Comparison of ENCODE assay signal across 1 mouse cellular context in genomic region chr7:3666921-3667391, GRCm38 (mm10).
A peak's percentile ranks its signal among the peaks of the same experiment; 100 is the strongest.
TF ChIP-seq lines count a peak whose summit lies in the region.

No protein-coding gene starts in this region.

TF ChIP-seq in MEL, 35 proteins besides CTCF, POLR2A, EP300 and RAD21:
- TF ChIP-seq NELFE (IDR thresholded peaks at IDR 0.05; ENCODE audit: low read depth, low read length), result peak; percentile 63
- TF ChIP-seq CHD2 (IDR thresholded peaks at IDR 0.05; ENCODE audit: low read length), result no peak
- no peak for TF ChIP-seq ZKSCAN1 (IDR thresholded peaks at IDR 0.05; ENCODE audit: low read depth, low read length)
- peak; percentile 72; the same call in 1 of the 2 replicates for TF ChIP-seq TBP (IDR thresholded peaks at IDR 0.05; ENCODE audit: low read depth, low read length)
- no peak for TF ChIP-seq KAT2A (conservative IDR thresholded peaks at IDR 0.05; ENCODE audit: low read depth, low read length)
- TF ChIP-seq POLR2AphosphoS5 (IDR thresholded peaks at IDR 0.05; ENCODE audit: borderline replicate concordance, low read depth, low read length), result no peak
- peak; percentile 17 for TF ChIP-seq MXI1 (IDR thresholded peaks at IDR 0.05; ENCODE audit: low read depth, low read length)
- no peak for TF ChIP-seq GABPA (IDR thresholded peaks at IDR 0.05; ENCODE audit: low read depth, low read length)
- TF ChIP-seq ZMIZ1 (IDR thresholded peaks at IDR 0.05; ENCODE audit: low read depth, low read length), result 0 out of 2 replicates have a peak, but pooled peaks have one; percentile 39
- no peak; the same call in 1 of the 2 replicates for TF ChIP-seq SMC3 (IDR thresholded peaks at IDR 0.05; ENCODE audit: low read depth, low read length)
- TF ChIP-seq JUND (IDR thresholded peaks at IDR 0.05; ENCODE audit: low read depth, low read length), result no peak
- peak; percentile 76 for TF ChIP-seq GATA1 (IDR thresholded peaks at IDR 0.05; ENCODE audit: low read depth, low read length)
- TF ChIP-seq UBTF (IDR thresholded peaks at IDR 0.05; ENCODE audit: borderline replicate concordance, insufficient read depth, low read depth, low read length), result no peak
- TF ChIP-seq ETS1 (IDR thresholded peaks at IDR 0.05; ENCODE audit: low read depth, low read length), result 0 out of 2 replicates have a peak, but pooled peaks have one; percentile 8
- TF ChIP-seq ZNF384 (IDR thresholded peaks at IDR 0.05; ENCODE audit: low read depth, low read length), result no peak
- 0 out of 2 replicates have a peak, but pooled peaks have one; percentile 15 for TF ChIP-seq ELF1 (IDR thresholded peaks at IDR 0.05; ENCODE audit: low read depth, low read length)
- TF ChIP-seq MAFK (IDR thresholded peaks at IDR 0.05; ENCODE audit: borderline replicate concordance, low read depth, low read length), result no peak
- TF ChIP-seq USF1 (IDR thresholded peaks at IDR 0.05; ENCODE audit: low read depth, low read length), result no peak
- no peak; the same call in 1 of the 2 replicates for TF ChIP-seq MAX (IDR thresholded peaks at IDR 0.05; ENCODE audit: low read length)
- TF ChIP-seq BHLHE40 (IDR thresholded peaks at IDR 0.05; ENCODE audit: borderline replicate concordance, low read depth, low read length), result no peak
- no peak for TF ChIP-seq MYB (IDR thresholded peaks at IDR 0.05; ENCODE audit: low read depth, low read length)
- no peak for TF ChIP-seq MEF2A (IDR thresholded peaks at IDR 0.05; ENCODE audit: extremely low read depth, insufficient replicate concordance, low read depth, low read length, poor library complexity, severe bottlenecking)
- TF ChIP-seq E2F4 (IDR thresholded peaks at IDR 0.05; ENCODE audit: borderline replicate concordance, low read depth, low read length), result no peak
- peak; percentile 45 for TF ChIP-seq SIN3A (IDR thresholded peaks at IDR 0.05; ENCODE audit: low read length)
- TF ChIP-seq TCF12 (IDR thresholded peaks at IDR 0.05; ENCODE audit: low read depth, low read length), result no peak
- no peak; the same call in 1 of the 2 replicates for TF ChIP-seq MAZ (IDR thresholded peaks at IDR 0.05; ENCODE audit: low read depth, low read length)
- no peak; the same call in 1 of the 2 replicates for TF ChIP-seq CHD1 (IDR thresholded peaks at IDR 0.05; ENCODE audit: low read depth, low read length)
- TF ChIP-seq POLR2AphosphoS2 (IDR thresholded peaks at IDR 0.05; ENCODE audit: low read length), result peak; percentile 58; the same call in 1 of the 2 replicates
- TF ChIP-seq TAL1 (IDR thresholded peaks at IDR 0.05; ENCODE audit: low read length), result no peak
- 0 out of 2 replicates have a peak, but pooled peaks have one; percentile 42 for TF ChIP-seq MYC (IDR thresholded peaks at IDR 0.05; ENCODE audit: low read depth, low read length)
- no peak for TF ChIP-seq RCOR1 (IDR thresholded peaks at IDR 0.05; ENCODE audit: low read depth, low read length)
- no peak for TF ChIP-seq ZC3H11A (IDR thresholded peaks at IDR 0.05; ENCODE audit: low read depth, low read length)
- TF ChIP-seq HCFC1 (IDR thresholded peaks at IDR 0.05; ENCODE audit: low read depth, low read length), result peak; percentile 42; the same call in 1 of the 2 replicates
- no peak for TF ChIP-seq USF2 (IDR thresholded peaks at IDR 0.05; ENCODE audit: borderline replicate concordance in 1 of 2, insufficient read depth in 1 of 2, low read depth in 1 of 2, low read length in 2 of 2)
- TF ChIP-seq NRF1 (IDR thresholded peaks at IDR 0.05; ENCODE audit: insufficient read depth, low read depth, low read length, poor library complexity, severe bottlenecking), result no peak
